Mouse (Mus musculus) macrophage (primary cell): ENCODE measurements around the gene Npy2r. TPM values are rescaled to one million over a fixed set of nuclear protein-coding genes. Genes with fewer than 3 reads are reported as not detected.

Source experiments
- H3K27ac ChIP-seq: fragments of 350-480 bp; formaldehyde crosslinking; 2 replicates; pipeline ENCODE4 v1.9.0; 2021
- H3K36me3 ChIP-seq: fragments of 350-480 bp; formaldehyde crosslinking; 2 replicates; pipeline ENCODE4 v1.9.0; 2021; ENCODE audit errors: inconsistent target
- H3K4me3 ChIP-seq: fragments of 350-480 bp; formaldehyde crosslinking; 2 replicates; pipeline ENCODE4 v1.9.0; 2021; ENCODE audit errors: inconsistent target
- H3K79me2 ChIP-seq: fragments of 350-480 bp; formaldehyde crosslinking; 2 replicates; pipeline ENCODE4 v1.9.0; 2021; ENCODE audit errors: inconsistent target
- WGBS: methylation state at CpG from one replicate; pipeline ENCODE4 v1.1.7; 2026; ENCODE audit warnings: inconsistent platforms; ENCODE audit not compliant: missing documents; 5-methylcytosine and 5-hydroxymethylcytosine counted together
- polyA plus RNA-seq: library from polyadenylated mRNA; stranded (reverse); fragments of 250-400 nt; gene quantifications from 3 replicates; pipeline ENCODE4 v1.2.4, GENCODE M21; 2018; ENCODE audit warnings: inconsistent platforms
- total RNA-seq, 78 experiments: library from RNA; depleted of rRNA; stranded (reverse); fragments of 250-400 nt; gene quantifications; 1 replicate in 9 of 78; 2 replicates in 24 of 78; 3 replicates in 43 of 78; 4 replicates in 2 of 78; pipeline ENCODE4 v1.2.4; 2018; ENCODE audit warnings: inconsistent platforms in 56 of 78

Gene Npy2r
- under 1 TPM in 1 of 26 experiments, not detected in 25; 0.35 TPM for total RNA-seq (2018; cell fraction: chromatin; rRNA removed)
- not detected for total RNA-seq (2018; cell fraction: cytosol; rRNA removed)
- not detected for total RNA-seq (2018; cell fraction: nucleus; rRNA removed)
- polyA plus RNA-seq = not detected in 3 replicates

DNA sequence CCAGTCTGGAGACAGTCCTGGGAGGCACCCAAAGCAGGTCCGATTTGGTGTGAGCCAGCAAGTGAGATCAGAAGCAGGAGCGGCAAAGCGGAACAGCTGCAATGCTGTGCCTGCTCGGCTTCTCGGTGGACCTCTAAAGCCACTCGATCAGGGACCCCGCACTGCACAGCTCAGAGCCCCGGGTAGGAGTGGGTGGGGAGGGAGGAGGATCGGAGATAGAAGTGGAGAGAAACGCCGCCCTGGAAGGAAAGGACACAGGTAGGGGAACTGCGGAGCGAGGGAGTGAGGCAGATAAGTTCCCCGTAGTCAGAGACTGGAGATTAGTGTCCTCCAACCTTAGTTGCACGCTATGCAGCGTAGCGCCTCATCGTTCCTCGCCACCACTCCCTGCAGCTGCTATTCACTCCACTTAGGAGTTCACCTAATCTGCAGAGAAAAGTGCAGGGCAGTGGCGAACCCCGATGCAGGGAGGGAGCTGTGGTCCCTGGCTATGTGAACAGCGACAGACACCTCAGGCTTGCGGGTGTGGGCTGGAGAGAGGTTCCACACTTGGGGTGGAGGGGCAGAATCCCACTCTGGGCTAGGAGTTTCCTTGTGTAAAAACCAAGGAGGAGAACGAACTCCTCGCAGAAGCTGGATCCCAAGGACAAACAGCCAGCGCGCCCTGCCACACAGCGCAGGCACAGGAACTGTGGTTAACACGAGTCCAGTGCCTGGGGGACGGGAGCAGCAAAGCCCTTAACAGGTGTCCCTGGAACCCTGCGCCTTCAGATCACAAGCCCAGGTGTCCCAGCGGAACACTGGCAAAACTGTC is at the start of gene Npy2r:
Npy2r (minus strand) TSS at position 177 of the 814 bp plus-strand sequence.
- H3K4me3 ChIP-seq = no peak within 1 kb of the TSS
- 4% methylated on average over 31 of the region's 32 CpGs for WGBS
- H3K27ac ChIP-seq = no peak within 1 kb of the TSS
- no peaks in the 10 kb centered on the region for H3K79me2 ChIP-seq
- H3K36me3 ChIP-seq = no peaks in the 10 kb centered on the region

DNA sequence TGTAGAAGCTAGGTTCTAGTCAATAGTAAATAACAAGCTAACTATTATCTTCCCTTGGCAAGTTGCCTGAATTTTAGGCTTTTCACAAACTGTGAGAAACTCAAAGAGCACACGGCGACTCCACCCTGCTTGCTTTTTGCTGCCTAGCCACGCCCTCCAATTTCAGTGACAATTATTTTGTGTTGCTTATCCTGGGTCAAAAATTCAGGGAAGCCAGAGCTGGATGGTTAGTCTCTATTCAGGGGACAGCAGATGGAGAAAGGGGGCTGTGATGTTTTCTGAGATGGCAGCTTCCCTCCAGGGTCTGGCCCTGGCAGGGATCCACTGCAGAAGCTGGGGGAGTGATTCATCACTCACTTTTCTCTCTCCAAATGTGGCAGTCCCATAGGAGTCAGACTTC is 9.9 kb upstream of the Npy2r start:
- H3K27ac ChIP-seq = no peak overlapping the region

DNA sequence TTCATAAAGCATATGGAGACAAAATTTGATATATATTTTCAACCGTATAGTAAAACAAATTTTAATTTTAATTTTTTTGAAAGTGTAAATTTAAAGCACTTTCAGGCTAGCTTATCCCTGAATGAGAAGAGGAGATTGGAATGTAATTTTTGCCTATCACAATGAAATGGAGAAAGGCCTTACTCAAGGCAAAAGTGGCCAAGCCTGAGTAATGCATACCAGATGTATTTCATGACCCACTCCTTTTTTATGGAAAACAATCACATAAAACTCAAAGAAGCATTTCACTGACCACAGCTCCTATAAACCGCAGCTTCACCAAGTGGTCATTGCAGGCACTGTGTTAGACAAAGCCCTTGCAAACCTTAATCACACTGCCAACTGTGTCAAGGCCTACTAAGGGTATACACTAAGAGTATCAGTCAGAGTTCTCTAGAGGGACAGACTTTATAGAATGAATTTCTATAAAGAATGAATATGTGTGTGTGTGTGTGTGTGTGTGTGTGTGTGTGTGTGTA is 8.5 kb upstream of the Npy2r start:
- H3K36me3 ChIP-seq = no peaks in the 10 kb centered on the region
- no peak overlapping the region for H3K4me3 ChIP-seq
- no peaks in the 10 kb centered on the region for H3K79me2 ChIP-seq
- no peak overlapping the region for H3K27ac ChIP-seq
- 92% methylated on average over 2 of the region's 2 CpGs for WGBS

More for the DNA sequence above, 9.9 kb upstream of the Npy2r start:
- Histone ChIP-seq H3K79me2 (no peaks in the 10 kb centered on the region), H3K4me3 (no peak overlapping the region), H3K36me3 (no peaks in the 10 kb centered on the region)
- 92% methylated on average over 3 of the region's 3 CpGs for WGBS

DNA sequence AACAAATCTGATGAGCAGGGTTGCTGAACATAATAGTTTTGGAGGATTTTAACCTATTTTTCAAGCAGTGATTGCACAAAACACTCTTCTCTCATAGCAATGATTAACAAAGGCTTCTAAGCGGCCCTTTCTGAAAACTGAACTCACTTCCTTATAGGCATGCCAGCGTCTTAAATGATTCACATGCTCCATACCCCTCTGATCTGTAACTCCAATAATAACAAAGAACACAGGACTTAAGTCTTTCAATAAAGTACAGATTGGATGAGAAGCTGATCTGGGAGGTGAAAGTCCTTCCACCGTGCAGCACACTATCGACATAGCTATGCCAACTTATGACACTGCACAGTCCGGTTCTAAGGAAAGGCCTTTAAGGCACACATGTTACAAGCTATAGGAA is 2.0 kb upstream of the Npy2r start:
- Histone ChIP-seq H3K27ac (no peak overlapping the region), H3K79me2 (no peaks in the 10 kb centered on the region), H3K4me3 (no peak overlapping the region), H3K36me3 (no peaks in the 10 kb centered on the region)
- WGBS = 95% methylated on average over 5 of the region's 5 CpGs

DNA sequence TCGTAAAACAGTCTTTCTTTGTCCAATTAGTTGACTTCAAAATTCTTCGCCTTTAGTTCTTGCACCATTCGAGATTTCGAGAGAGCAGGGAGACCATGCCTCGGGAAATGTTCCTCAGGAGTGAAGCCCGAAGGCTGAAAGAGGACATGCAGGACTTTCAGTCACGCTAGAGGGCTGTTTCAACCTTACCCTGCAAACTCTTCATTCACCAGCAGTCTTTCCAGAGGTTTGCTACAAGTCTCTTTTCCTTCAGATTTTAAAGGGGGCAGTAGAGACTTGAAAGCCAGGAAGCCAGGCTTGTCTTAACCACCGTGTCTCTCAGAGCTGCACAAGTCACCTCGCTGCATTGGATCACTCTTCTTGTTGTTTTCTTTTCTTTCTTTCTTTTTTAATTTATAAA is 869 bp upstream of the Npy2r start:
- Histone ChIP-seq H3K79me2 (no peaks in the 10 kb centered on the region), H3K36me3 (no peaks in the 10 kb centered on the region), H3K4me3 (no peak overlapping the region), H3K27ac (no peak overlapping the region)
- 5% methylated on average over 9 of the region's 9 CpGs for WGBS

DNA sequence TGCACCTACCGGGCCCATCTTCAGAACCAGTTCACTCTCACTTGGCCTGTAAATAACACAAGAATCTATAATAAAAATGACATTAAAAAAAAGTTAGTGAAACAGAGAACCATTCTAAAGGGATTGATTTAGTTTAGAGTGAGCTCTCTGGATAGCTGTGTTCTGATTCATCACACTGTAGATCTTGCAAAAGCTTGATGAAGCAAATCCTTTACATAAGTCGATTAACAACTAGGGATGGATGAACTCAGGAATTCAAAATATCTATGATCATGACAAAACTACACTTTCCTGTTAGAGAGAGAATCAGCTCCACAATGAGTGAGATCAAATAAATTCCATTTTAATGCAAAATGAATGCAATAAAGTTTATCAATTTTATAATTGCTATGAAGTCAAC is 6.4 kb downstream of the Npy2r start:
- 94% methylated on average over 2 of the region's 2 CpGs for WGBS
- H3K79me2 ChIP-seq = no peaks in the 10 kb centered on the region
- no peaks in the 10 kb centered on the region for H3K36me3 ChIP-seq
- H3K27ac ChIP-seq = no peak overlapping the region
- H3K4me3 ChIP-seq = no peak overlapping the region

DNA sequence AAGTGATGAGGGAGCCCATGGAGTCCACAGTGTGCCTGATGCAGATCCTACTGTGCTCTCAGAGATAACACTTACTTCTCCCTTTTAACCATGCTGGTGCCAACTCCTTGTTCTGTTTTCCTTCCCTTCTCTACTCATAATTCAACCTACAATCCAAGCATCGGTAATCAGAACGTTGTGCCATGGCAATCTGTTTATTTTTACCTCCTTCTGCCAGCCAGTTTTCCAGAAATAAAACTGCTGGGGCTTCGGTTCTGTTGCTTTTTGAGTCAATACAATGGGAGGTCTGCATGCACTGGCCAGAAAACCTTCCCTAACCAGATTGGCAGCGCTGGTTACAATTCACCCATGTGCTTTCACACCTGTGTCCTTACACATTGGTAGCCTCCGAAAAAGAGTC is 7.9 kb downstream of the Npy2r start:
- WGBS = 79% methylated on average over 5 of the region's 5 CpGs
- H3K27ac ChIP-seq = no peak overlapping the region
- no peaks in the 10 kb centered on the region for H3K79me2 ChIP-seq
- no peak overlapping the region for H3K4me3 ChIP-seq
- no peaks in the 10 kb centered on the region for H3K36me3 ChIP-seq

DNA sequence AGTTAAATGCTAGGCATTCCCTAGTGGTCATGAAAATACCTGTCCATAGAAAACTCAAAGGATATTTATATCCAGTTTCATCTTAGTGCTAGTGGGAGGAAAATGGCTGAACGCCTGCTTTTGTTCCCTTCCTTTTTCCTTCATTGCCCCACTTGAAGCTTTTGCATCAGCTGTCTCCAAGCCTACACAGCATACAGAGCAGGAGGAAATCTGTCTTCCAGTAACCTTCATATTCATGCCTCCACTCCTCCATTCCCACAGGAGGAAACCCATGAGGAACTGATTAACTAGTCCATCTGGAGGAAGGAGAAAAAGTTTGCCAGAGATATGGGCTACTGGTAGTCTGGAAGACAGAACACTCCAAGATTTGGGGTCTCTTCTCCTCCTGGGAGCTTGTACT is 23.1 kb downstream of the Npy2r start:
- no peak overlapping the region for H3K27ac ChIP-seq
- H3K36me3 ChIP-seq = no peaks in the 10 kb centered on the region
- WGBS = 79% methylated on average over 1 of the region's 1 CpGs
- H3K79me2 ChIP-seq = no peaks in the 10 kb centered on the region
- H3K4me3 ChIP-seq = no peak overlapping the region

DNA sequence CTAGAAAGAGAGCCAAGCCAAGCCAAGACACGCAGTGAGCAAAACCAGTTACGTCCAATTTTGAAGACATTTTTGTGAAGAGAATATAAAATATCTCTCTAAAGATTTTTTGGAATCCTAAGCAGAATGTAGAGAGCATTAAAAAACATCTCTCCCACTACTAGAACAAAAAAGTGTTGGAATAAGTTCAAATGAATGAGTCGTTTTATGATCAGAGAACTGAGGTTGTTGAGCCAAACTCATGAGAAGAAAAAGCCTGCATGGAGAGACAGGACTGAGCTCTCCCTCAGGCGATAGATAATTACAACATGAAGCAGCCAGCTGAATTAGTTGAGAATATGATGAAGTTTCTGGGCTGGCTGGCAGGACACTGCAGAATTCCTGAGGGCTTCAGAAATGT is 49.9 kb downstream of the Npy2r start:
- 88% methylated on average over 4 of the region's 4 CpGs for WGBS
- Histone ChIP-seq H3K4me3 (no peak overlapping the region), H3K27ac (no peak overlapping the region), H3K79me2 (no peaks in the 10 kb centered on the region), H3K36me3 (no peaks in the 10 kb centered on the region)

Other genes with a start within 250 kb of the Npy2r start
- 0.06 to 0.16 TPM in 2 of 3 replicates, not detected in the other for gene Map9, start 190.0 kb downstream of the Npy2r start, polyA plus RNA-seq